Comparison of ENCODE assay signal across 1 mouse cellular context in the genomic region with DNA sequence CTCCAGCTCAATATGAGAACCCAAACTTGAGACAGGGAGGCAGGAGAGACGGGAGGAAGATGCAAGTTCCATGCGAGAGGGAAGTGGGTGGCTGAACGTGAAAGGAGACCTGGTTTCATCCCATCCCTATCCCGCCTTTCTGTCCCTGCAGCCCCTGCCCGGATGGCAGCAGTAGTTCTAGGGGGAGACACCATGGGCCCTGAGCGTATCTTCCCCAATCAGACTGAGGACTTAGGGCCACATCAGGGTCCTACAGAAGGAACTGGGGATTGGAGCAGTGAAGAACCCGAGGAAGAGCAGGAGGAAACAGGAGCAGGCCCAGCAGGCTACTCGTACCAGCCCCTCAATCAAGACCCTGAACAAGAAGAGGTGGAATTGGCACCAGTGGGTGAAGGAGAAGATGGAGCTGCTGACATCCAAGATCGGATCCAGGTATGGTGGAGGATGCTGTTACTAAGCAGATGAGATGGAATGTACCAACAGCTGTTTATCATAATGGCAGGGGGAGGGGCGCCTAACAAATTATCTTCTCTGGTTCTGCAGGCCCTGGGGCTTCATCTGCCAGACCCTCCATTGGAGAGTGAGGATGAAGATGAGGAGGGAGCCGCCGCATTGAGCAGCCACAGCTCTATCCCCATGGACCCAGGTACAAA.
TF ChIP-seq lines count a peak whose summit lies in the region.

No protein-coding gene starts in this region.

TF ChIP-seq in CH12.LX, 34 proteins besides CTCF, POLR2A, EP300 and RAD21:
- no peak for TF ChIP-seq JUND (conservative IDR thresholded peaks at IDR 0.05; ENCODE audit: low read depth, low read length)
- TF ChIP-seq POLR2AphosphoS2 (IDR thresholded peaks at IDR 0.05; ENCODE audit: low read depth, low read length): peak; percentile 19; the same call in 1 of the 2 replicates
- TF ChIP-seq USF2 (conservative IDR thresholded peaks at IDR 0.05; ENCODE audit: low read depth, low read length): no peak
- no peak for TF ChIP-seq ELF1 (IDR thresholded peaks at IDR 0.05; ENCODE audit: low read depth, low read length)
- TF ChIP-seq TBP (conservative IDR thresholded peaks at IDR 0.05; ENCODE audit: low read depth, low read length): no peak
- no peak for TF ChIP-seq CHD2 (IDR thresholded peaks at IDR 0.05; ENCODE audit: low read length)
- no peak for TF ChIP-seq MAX (IDR thresholded peaks at IDR 0.05; ENCODE audit: low read length)
- no peak for TF ChIP-seq MXI1 (IDR thresholded peaks at IDR 0.05; ENCODE audit: low read depth, low read length)
